Mouse (Mus musculus): ENCODE results near the gene Ucn. TPM values are rescaled to one million over a fixed set of nuclear protein-coding genes. Genes with fewer than 3 reads are reported as not detected.

The Ucn gene
- total RNA-seq (2021) = not detected
- long read RNA-seq, experiment 1 = 0 reads
- long read RNA-seq, experiment 2 = 0 reads

DNA sequence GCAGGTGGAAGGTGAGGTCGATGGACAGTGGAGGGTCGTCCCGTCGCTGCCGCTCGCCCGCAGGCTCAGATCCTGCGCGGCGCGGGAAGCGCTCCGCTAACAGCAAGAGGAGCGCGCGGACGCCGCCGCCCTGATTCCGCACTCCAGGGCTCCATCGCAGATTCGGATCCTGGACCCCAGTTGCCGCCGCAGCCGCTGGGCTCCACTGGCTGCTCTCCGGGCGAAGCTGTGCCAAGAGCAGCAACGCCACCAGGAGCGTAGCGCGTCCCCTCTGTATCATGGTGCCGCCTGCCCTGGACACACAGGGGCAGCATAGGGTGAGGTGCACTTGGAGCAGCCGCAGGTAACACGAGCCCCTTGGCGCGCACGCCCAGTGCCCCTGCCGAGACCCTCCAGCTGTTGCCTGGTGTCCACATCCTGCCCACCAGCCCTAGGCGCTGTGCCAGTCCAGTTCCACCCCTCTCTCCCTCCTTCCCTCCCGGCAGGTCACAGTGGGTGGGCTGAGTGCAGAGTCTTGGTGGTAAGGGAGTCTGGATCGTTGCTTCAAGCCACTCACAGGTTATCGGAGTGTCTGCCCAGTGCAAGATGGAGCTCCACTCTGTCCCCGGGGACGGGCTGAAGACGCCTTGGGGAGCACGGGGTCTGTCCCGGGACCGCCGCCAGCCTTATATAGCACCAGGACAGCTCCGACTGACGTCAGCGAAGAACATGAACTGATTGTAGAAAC lies at the start of gene Ucn:
Ucn (minus strand) TSS at position 589 of the 727 bp plus-strand sequence.
- no peak within 1 kb of the TSS for H3K4me3 ChIP-seq
- DNase-seq = peak; percentile 53
- no peak for TF ChIP-seq CTCF (IDR thresholded peaks at IDR 0.05)
- intact Hi-C loops (cut with DNase I) = no loop called here
- no peak within 1 kb of the TSS for H3K27ac ChIP-seq

DNA sequence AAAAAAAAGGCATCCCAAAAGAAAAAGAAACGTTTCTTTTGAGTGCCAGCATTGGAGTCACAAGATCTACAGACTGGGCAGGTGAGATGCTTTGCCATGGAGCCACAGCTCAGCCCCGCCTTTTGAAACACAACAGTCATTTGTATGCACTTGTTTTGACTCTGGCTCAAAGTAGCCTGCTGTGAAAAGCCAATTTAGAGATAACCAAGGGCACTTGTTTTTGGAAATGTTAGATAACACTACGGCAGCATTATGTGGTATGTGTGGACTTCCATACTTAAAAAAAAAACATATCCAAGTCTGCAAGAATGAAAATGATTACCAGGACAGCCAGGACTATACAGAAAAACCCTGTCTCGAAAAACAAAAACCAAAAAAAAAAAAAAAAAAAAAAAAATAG lies 45.0 kb upstream of the Ucn start:
- Histone ChIP-seq H3K27ac (no peak overlapping the region), H3K4me3 (no peak overlapping the region)
- TF ChIP-seq CTCF (IDR thresholded peaks at IDR 0.05) = no peak
- intact Hi-C loops (cut with DNase I) = loop anchor here (5.0 kb wide), 1 partner anchor 39 kb away; the partner anchor contains the start of gene Ppm1g
- no peak for DNase-seq

DNA sequence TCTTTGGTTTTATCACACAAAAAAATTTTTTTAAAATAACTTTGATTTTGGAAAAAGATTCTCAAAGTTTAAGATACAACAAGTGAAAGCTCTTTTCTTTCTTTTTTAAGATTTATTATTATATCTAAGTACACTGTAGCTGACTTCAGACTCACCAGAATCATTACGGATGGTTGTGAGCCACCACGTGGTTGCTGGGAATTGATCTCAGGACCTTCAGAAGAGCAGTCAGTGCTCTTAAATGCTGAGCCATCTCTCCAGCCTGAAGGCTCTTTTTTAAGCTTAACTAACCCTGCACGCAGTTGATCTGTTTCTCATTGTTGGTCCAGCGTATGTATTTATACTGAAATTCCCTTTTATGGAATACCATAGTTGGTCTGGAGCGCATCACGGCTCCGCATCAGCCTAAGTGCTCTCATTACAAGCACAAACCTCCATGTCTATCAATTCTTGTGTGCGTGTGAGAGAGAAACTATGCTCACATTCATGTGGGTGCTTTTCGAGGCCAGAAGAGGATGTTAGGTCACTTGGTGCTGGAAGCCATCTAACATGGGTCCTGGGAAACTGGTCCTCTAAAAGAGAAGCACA lies 42.6 kb upstream of the Ucn start:
- DNase-seq = no peak
- TF ChIP-seq CTCF (IDR thresholded peaks at IDR 0.05) = no peak
- Histone ChIP-seq H3K27ac (peak overlapping the region; percentile 97; the same call in 1 of the 2 replicates), H3K4me3 (no peak overlapping the region)
- intact Hi-C loops (cut with DNase I) = loop anchor here (5.0 kb wide), 1 partner anchor 41 kb away; the partner anchor contains the start of gene Ppm1g

DNA sequence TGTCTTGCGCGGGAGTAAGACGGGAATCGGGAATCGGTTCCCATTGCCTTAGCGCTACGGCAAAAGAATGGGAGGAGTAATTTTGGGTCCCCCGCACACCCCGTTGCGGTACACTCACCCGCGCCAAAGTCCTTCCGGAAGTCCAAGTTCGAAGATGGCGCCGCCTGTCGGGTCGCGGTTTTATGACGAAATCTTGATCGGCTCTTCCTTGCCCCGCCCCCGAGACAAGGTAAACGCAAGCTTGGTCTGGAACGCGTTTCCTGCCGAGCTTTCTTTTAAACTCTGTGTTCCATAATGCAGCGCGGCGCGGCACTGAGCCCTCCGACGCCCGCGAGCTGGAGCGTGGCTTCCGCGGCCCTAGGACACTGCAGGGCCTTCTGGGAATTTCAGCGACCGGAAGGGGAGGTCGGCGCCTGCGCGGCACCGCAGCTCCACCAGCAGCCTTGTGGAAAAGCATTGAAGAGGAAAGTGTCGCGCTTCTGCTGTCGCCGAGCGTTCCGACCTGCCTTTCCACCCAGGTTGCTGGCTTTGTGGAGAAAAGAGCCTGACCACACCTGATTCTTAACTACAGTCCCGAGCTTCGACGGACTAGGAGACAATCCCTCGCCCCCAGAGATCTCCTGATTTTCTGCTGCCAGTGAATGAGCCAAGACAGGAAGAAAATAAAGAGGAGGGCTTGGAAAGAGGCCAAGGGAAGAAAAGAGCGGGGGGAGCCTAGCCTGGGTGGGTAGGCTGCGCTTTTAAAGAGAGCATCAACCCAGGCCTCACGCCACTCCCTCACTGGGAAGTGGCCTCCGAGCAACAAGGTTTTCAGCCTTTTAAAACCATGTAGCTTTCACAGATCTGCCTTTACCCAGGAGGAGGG lies 41.4 kb upstream of the Ucn start, which contains the start of the genes Gm29609 and Gtf3c2:
Gm29609 (minus strand) TSS at position 146 of the 865 bp plus-strand sequence.
Gtf3c2 (minus strand) TSS at position 379 of the 865 bp plus-strand sequence.
- Histone ChIP-seq H3K4me3 (peak within 1 kb of the TSS; percentile 91), H3K27ac (peak within 1 kb of the TSS; percentile 97)
- peak; percentile 8; the same call in 1 of the 2 replicates for TF ChIP-seq CTCF (IDR thresholded peaks at IDR 0.05)
- peak; percentile 93 for DNase-seq
- intact Hi-C loops (cut with DNase I) = loop anchor here (2.0 to 5.0 kb wide), 2 partner anchors 25 to 42 kb away; partner anchors contain the start of genes Mpv17 and Ppm1g

DNA sequence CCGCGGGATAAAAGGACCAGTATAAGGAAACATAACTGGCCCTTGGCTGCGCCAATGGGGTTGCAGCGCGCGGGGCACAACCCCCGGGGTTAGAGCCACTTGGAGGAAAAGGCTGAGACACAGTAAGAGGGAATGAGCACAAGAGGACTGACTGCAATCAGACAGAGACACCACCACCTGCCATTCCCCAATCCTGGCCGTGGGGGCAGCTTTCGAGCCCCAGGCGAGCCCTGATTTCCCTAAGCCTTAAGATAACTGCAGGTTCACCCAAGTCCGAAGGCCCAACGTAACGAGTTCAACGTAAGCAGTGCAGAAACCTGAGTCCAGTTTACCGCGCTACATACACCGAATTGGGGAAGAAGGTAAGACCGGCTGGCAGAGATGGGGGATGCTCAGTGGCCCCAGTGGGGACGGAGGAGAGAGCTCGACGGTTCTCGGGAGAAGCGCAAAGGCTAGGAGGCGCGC lies 40.7 kb upstream of the Ucn start:
- Histone ChIP-seq H3K27ac (peak overlapping the region; percentile 97), H3K4me3 (peak overlapping the region; percentile 91)
- intact Hi-C loops (cut with DNase I) = loop anchor here (2.0 kb wide), 1 partner anchor 25 kb away; the partner anchor contains the start of gene Mpv17
- no peak for TF ChIP-seq CTCF (IDR thresholded peaks at IDR 0.05)
- DNase-seq = no peak

DNA sequence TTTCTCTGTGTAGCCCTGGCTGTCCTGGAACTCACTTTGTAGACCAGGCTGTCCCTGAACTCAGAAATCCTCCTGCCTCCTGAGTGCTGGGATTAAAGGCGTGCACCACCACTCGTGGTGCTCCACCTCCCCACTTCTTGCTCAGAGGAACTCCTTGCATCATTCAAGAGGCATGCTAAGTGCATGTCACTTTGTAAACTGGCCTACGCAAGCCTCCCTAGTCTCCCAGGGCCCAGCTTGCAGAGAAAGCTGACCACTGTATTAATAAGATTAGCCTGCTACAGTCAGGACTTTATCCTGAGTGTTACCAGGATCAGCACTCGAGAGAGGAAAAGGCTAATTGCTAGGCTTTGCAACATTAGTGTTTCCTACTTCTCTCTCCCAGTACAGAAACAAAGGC lies 30.0 kb upstream of the Ucn start:
- TF ChIP-seq CTCF (IDR thresholded peaks at IDR 0.05) = no peak
- intact Hi-C loops (cut with DNase I) = no loop called here

DNA sequence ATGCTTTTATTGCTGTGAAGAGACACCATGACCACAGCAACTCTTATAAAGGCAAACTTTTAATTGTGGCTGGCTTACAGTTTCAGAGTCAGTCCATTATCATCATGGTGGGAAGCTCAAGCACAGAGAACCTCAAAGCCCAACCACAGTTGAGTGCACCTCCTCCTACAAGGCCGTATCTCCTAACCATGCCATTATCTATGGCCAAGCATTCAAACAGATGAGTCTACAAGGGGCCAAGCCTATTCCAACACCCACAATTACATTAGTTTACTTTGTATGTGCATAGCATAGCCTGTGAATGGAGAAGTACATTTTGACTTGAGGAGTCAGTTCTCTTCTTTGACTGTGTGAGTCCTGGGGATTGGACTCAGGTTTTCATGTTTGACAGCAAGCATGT lies 26.2 kb upstream of the Ucn start:
- DNase-seq = no peak
- intact Hi-C loops (cut with DNase I) = no loop called here
- Histone ChIP-seq H3K4me3 (no peak overlapping the region), H3K27ac (no peak overlapping the region)
- no peak for TF ChIP-seq CTCF (IDR thresholded peaks at IDR 0.05)

More for the DNA sequence above, 30.0 kb upstream of the Ucn start:
- Histone ChIP-seq H3K4me3 (no peak overlapping the region), H3K27ac (no peak overlapping the region)
- DNase-seq = no peak

DNA sequence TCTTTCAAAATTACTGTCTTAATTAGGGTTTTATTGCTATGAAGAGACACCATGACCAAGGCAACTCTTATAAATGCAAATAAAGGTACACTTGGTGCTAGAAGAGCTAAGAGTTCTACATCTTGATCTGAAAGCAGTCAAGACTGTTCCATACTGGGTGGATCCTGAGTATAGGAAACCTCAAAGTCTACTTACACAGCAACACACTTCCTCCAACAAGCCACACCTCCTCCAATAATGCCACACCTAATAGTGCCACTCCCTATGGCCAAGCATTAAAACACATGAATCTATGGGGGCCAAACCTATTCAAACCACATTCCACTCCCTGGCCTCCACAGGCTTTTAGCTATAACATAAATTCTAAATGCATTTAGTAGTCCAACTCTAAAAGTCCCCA lies 23.8 kb upstream of the Ucn start:
- intact Hi-C loops (cut with DNase I) = no loop called here
- Histone ChIP-seq H3K27ac (no peak overlapping the region), H3K4me3 (no peak overlapping the region)
- no peak for DNase-seq
- no peak for TF ChIP-seq CTCF (IDR thresholded peaks at IDR 0.05)

DNA sequence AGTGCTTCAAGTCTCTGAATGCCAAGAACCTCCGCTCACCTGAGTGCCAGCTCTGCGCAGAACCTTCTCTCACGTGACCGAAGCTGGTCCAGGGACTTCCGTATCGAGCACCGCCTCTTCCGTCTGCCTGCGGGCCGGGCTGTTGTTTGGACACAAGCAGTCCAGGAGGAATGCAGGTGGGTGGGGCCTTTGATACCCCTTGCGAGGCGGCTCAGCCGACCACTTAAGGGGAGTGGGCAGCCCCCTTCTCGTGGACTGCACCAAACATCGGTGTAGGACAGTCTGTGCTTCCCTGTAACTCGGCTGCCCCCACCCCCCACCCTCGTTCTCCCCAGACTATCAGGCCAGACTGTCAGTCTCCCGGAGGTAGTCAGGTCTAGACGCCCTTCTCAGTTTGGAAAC lies 15.5 kb upstream of the Ucn start, which contains the start of gene Mpv17:
Mpv17 (minus strand) TSS at position 100 of the 402 bp plus-strand sequence.
- no peak for TF ChIP-seq CTCF (IDR thresholded peaks at IDR 0.05)
- peak within 1 kb of the TSS; percentile 95 for H3K4me3 ChIP-seq
- intact Hi-C loops (cut with DNase I) = loop anchor here (2.0 kb wide), 1 partner anchor 25 kb away; the partner anchor contains the start of gene Gm29609
- peak; percentile 90 for DNase-seq
- peak within 1 kb of the TSS; percentile 93 for H3K27ac ChIP-seq

DNA sequence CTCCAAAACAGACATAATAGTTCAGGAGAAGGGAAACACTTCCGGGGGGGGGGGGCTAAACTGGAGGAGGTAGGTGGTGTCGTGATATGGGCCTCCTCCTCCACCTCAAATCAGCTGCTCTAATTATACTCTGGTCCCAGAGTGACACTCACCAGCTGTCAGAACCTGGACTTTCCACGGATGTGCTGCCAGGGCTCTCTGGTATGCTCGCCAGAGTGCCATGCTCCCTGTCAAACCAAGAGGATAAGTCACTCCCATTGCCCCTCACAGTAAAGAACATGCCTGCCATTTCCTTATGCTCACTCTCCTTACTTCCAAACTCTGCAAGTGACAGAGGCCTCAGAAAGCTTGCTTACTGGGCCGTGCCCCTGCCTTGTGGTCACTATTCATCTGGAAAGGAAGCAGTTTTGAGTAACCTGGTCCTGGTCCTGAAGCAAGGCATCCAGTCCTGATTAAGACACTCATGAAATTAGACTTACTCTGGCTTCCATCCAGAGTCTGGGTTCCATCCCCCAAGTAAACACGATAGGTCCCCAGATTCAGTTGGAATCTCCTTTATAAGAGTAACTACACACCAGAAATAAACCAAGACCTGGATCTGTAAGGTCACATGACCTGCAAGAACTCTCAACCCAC lies 15.0 kb upstream of the Ucn start:
- no peak for TF ChIP-seq CTCF (IDR thresholded peaks at IDR 0.05)
- intact Hi-C loops (cut with DNase I) = loop anchor here (2.0 kb wide), 1 partner anchor 25 kb away; the partner anchor contains the start of gene Gm29609
- DNase-seq = peak; percentile 72
- peak overlapping the region; percentile 93 for H3K27ac ChIP-seq
- peak overlapping the region; percentile 95 for H3K4me3 ChIP-seq

DNA sequence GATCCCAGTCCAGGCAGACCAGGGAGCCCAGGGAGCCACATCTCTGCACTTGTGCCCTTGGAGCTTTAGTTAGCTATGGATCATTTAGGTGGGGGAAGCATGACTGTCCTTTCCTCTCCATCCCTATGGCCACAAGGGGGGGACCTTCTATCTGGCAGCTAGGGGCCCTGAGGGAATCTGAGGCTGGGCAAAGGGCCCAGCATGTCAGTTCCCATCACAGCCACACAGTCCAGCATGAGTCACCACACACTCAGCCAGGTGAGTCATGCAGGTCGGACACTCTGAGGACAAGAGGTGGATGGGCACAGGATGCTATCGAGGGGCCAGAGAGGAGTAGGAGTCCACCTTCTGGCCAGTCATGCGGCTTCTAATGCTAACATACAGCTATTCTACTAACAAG lies 13.1 kb upstream of the Ucn start:
- intact Hi-C loops (cut with DNase I) = no loop called here
- TF ChIP-seq CTCF (IDR thresholded peaks at IDR 0.05) = peak; percentile 18; the same call in 1 of the 2 replicates
- DNase-seq = peak; percentile 28
- H3K4me3 ChIP-seq = no peak overlapping the region
- H3K27ac ChIP-seq = peak overlapping the region; percentile 93

Measured in gastrocnemius, adult 2 months (tissue).